Mouse (Mus musculus) adipocyte (in vitro differentiated cells): ENCODE data around the gene Ifitm1.
"Not testable (repeated sequence)": the region's sequence is repeated elsewhere in the genome, so short reads cannot be mapped to it uniquely, and the experiment has no call there.

Experiments used
- DNase-seq: peaks from one replicate; pipeline ENCODE4 v3.0.0-alpha.2; 2016; ENCODE audit warnings: low spot score

Gene Ifitm1

GRCm38 (mm10) chr7:140974940-140975339, 7.9 kb downstream of the Ifitm1 start:
- no peak for DNase-seq

- DNase-seq = peak; percentile 76
These were observed 8.4 kb downstream of the Ifitm1 start for GRCm38 (mm10) chr7:140975465-140975864.

GRCm38 (mm10) chr7:140976720-140977119, 9.7 kb downstream of the Ifitm1 start:
- not testable (repeated sequence) for DNase-seq

GRCm38 (mm10) chr7:140981704-140982103, 14.7 kb downstream of the Ifitm1 start:
- no peak for DNase-seq

- no peak for DNase-seq
These were observed 15.9 kb downstream of the Ifitm1 start for GRCm38 (mm10) chr7:140982971-140983370.

GRCm38 (mm10) chr7:140987182-140988138, 20.4 kb downstream of the Ifitm1 start:
- DNase-seq = no peak

GRCm38 (mm10) chr7:140989022-140989421, 22.0 kb downstream of the Ifitm1 start:
- DNase-seq = no peak

GRCm38 (mm10) chr7:140990185-140990584, 23.2 kb downstream of the Ifitm1 start:
- no peak for DNase-seq

- no peak for DNase-seq
These were observed 23.6 kb downstream of the Ifitm1 start for GRCm38 (mm10) chr7:140990622-140991021.

- DNase-seq = no peak
These were observed 24.2 kb downstream of the Ifitm1 start for GRCm38 (mm10) chr7:140991117-140991689.

- DNase-seq = no peak
These were observed 30.8 kb downstream of the Ifitm1 start for GRCm38 (mm10) chr7:140997817-140998216.

- DNase-seq = no peak
These were observed 32.1 kb downstream of the Ifitm1 start for GRCm38 (mm10) chr7:140998853-140999700.

- DNase-seq = no peak
These were observed 34.1 kb downstream of the Ifitm1 start for GRCm38 (mm10) chr7:141000881-141001708.

- DNase-seq = no peak
These were observed 36.4 kb downstream of the Ifitm1 start for GRCm38 (mm10) chr7:141003248-141004010.

- DNase-seq = no peak
These were observed 39.4 kb downstream of the Ifitm1 start for GRCm38 (mm10) chr7:141006446-141006845.

GRCm38 (mm10) chr7:141006914-141007313, 39.9 kb downstream of the Ifitm1 start:
- peak; percentile 94 for DNase-seq

- DNase-seq = peak; percentile 53
These were observed 41.3 kb downstream of the Ifitm1 start for GRCm38 (mm10) chr7:141008312-141008761.

GRCm38 (mm10) chr7:141008938-141009660, 42.1 kb downstream of the Ifitm1 start:
- DNase-seq = peak; percentile 85

- no peak for DNase-seq
These were observed 42.6 kb downstream of the Ifitm1 start for GRCm38 (mm10) chr7:141009665-141010064.

GRCm38 (mm10) chr7:141010593-141010992, 43.6 kb downstream of the Ifitm1 start, which contains the start of gene Ifitm3:
Gene Ifitm3 (minus strand): TSS chr7:141010770.
- DNase-seq = peak; percentile 63
